Mouse (Mus musculus): ENCODE data around the gene C1qtnf5.
A peak's percentile ranks its signal among the peaks of the same experiment; 100 is the strongest.

C1qtnf5 gene

DNA sequence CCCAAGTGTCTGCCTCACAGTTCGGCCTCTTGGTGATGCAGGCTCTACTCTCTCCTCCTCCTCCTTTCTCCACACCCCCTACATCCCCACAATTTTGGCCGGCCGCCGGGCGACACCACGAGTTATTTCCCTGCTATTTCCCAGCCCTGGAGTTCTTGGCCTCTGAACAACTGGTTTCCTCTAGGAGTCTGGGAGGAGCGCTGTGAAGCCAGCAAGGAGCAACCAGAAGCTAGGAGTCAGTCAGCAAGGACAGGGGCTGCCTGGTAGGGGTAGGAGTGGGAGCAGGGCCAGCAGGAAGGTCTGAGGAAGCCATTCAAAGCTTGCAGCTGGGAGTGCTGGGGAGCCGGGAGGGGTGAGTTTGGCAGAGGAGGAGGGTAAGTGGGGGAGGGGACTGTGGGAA lies at the start of gene C1qtnf5:
C1qtnf5 (plus strand) TSS at position 136 of the 400 bp plus-strand sequence.
- no peak for DNase-seq

DNA sequence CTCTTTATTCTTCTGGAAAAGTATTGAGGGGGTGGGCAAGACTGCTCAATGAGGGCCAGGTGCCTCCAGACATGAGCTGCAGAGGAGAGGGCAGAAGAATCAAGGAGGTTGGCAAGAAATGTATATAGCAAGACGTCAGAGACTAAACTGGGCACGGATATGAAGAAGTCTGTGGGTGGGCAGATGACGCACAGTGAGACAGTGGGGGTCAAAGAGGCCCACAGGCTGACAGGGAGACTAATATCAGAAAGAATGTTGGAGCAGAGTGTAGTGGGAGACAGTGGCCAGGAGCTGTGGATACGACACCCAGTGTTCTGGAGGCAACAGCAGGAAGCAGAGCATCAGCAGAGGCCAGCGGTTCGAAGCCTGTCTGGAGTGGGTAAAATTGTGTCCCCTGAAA lies 48.4 kb upstream of the C1qtnf5 start:
- no peak for DNase-seq

DNA sequence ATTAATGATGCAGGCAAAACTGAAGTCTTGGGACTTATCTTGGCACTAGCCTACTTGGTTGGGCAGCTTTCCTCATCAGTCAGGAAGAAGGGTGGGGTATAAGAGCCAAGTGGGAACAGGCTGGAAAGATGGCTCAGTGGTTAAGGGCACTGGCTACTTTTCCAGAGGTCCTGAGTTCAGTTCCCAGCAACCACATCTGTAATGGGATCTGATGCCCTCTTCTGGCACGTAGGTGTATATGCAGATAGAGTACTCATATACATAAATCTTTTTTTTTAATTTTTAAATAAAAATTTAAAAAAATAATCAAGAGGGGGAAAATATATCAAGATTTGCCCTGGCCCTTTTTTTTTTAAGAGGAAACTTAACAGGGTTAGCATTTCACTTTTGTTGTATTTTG lies 41.9 kb upstream of the C1qtnf5 start:
- DNase-seq, result no peak

DNA sequence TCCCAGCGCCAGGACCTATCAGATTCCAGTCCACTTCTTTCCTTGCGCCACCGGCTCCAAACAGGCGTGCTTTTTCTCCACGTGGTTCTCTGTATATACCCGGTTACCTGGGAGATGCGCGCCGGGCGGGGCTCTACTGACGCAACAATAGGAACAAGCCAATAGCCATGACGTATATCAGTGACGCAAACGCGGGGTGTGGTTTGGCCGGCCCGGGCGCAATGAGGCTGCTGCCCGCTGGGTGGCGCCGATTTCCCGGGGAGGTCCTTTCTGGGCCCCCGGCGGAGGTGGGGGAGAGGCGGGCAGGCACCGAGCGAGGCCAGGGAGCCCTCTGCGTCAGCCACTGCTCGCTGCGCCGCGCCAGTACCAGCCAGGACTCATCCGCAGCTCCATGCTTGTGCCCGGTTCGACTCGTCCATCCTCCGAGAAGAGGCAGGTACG lies 40.2 kb upstream of the C1qtnf5 start, which contains the start of gene Usp2:
Usp2 (plus strand) TSS at position 237 of the 441 bp plus-strand sequence.
- DNase-seq, result peak; percentile 98

DNA sequence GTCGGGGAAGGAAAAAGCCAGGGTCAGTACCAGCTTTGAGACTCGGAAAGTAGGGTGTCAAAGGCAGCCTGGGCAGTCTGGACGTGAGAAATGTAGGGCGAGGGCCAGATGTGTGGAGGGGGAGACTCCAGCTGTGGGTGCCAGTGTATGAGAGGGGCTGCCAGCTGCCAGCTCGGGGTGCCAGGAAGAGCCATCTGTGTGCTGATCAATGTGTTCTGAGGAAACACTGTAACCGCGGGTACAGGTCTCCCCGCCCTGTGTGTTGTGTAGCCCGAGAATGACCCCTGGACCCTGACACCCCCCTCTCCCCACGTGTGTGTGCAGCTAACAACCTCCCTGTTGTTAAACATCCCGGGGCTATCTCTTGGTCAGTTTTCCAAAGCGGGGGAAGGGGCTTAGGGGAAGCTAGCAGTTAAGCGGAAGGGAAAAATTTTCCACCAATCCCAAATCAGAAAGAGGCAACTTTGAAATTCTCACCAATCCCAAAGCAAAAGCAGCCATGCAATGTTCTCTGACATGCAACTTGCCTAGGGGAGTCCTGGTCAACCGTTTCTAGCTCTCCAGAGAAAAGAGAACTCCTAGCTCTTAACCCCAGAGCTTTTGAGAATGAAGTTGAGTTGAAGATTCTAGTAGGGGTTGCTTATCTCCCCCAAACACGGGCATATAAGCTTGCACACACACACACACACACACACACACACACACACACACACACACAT lies 39.6 kb upstream of the C1qtnf5 start:
- DNase-seq, result peak; percentile 63 to 73

DNA sequence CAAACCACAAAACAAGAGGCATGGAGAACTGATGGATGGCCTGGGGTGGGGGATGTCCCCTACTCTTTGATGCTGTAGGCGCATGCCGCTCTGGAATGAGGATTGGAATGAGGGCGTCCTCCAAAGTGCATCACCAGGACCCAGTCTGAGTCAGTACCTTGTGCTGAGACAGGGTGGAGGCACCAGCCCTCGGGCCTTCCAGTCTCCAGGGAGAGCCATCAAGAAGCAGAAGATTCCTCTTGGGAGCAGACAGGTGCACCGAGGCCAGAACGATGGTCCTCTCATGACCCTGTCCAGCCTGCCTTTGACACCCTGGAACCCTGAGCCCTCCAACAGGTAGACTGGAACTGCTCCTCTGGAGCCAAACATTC lies 39.1 kb upstream of the C1qtnf5 start:
- no peak for DNase-seq

DNA sequence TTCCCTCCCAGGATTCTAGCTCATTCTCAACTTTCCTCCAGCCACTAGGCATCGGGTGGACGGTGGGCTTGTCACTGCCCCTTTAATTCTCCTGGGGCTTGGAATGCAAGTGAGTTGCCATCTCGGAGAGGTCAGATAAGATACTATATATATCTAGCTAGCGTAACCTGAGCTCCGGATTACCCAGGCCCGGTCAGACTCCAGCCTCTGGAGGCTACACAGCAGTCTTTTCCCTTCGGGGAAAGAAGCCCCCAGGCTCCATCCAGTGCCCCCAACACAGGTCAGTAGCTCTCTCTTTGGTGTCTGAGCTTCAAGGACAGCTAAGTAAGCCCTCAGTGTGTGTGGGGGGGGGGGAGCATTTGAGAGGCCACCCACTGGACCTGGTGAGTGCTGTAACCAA lies 37.8 kb upstream of the C1qtnf5 start:
- DNase-seq, result no peak

DNA sequence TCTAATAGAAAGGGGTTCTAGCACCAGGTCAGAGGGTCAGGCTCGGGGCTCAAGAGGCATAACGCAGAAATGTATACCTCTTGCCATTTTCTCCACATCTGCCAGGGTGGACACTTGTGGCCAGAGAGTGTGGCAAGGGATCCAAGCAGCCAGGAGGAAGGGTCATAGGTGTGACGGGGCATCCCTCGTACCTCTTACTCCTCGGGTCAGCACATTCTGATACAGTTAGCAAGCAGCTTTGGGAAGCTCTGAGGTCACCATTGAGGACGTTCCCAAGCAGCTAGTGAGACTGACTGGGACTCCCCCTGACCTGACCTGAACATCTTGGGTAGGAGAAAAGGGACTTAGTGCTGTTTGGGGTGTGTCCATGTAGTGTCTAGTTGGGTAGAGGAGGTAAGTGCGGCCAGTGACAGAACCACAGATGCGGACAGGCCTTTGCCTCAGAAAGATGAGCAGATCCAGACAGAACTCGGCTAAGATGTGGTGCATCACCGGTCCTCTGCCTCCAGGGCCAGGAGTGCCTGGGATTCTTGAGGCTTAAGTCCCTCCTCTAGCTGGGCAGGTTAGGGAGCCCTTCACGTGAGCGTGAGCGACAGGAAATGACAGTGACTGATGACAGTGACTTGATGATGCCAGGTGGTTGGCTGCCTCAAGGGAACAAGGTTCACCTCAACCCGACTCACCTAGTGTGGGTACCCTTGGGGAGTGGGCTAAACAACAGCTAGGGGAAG lies 36.8 kb upstream of the C1qtnf5 start:
- no peak for DNase-seq

DNA sequence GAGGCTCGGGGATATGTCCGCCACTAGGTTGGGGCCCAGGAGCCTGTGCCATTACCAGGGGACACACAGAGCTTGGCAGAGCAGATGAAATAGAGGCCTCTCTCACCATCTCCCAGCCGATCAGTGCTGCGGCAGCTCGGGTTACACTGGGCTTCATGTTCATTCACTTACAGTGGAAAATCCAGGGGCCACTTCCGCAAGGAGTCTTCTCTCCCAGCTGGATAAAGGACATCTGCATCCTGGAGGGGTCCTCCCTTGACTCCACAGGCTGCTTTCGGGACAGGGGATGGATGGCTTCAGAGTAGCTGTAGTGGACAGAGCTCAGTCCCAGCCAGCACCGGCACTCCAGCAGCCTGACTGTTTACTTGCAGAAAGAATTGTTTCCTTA lies 36.2 kb upstream of the C1qtnf5 start:
- no peak for DNase-seq

DNA sequence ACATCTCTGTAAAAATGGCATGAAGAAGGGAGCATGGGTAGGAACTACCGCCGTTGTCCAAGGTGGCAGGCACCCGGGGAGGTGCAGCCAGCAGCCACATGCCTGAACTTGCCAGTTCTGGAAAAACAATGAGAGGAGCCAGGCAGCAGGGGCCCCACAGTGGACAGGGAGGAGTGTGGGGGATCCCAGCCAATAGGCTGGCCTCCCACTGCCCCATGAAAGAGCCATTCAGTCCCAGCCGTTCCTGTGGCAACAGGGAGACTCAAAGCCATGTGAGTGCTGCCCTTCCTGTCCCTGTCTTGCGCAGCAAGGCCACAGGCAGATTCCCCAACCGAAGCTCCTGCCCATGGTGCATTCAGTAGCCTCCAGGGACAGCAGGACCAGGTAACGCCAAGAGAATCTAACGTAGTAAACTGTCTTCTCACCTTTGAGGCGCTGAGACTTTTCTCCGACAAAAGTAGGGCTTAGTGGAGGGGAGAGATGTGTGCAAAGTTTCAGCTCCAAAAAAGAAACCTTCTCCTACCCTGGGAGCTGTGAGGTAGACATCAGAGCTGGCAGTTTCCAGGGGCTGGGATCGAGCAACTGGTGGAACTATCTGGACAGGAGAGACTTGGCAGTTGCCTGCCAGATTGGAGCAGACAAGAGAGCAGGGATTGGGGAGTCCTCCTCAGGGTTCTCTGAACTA lies 35.0 kb upstream of the C1qtnf5 start:
- DNase-seq, result no peak

DNA sequence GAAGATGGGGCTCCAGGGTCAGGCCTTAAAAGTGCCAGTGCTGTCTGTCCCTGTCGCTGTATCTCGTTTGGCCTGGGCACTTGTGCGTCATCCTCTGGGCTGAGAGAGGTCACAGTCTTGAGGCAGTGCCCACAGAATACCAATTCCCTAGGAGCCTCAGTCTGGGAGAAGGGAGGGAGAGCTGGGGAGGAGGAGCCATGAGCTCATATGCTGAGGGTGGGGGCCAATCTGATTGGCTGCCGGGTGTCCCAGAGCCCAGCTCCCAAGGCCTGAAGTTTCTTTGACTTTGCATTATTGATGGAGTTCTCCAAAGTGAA lies 34.5 kb upstream of the C1qtnf5 start:
- no peak for DNase-seq

DNA sequence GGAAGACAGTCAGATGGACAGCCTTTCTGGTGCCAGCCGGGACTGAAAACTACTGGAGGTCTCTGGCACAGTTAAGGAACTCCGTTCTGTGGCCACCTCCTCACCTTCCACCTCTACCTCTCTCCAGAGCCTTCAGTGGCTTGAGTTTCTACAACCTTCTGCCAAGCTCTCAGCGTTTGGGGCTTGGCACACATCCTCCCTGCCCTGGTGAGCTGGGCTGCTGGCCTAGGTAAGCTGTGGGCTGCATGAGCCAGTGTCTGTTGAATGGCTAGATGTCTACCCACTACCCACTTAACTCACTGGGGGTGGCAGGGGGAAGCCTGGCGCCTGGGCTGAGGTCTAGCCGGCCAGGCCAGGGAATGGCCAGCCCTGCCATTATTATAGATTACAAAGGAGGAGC lies 33.9 kb upstream of the C1qtnf5 start:
- DNase-seq, result no peak

DNA sequence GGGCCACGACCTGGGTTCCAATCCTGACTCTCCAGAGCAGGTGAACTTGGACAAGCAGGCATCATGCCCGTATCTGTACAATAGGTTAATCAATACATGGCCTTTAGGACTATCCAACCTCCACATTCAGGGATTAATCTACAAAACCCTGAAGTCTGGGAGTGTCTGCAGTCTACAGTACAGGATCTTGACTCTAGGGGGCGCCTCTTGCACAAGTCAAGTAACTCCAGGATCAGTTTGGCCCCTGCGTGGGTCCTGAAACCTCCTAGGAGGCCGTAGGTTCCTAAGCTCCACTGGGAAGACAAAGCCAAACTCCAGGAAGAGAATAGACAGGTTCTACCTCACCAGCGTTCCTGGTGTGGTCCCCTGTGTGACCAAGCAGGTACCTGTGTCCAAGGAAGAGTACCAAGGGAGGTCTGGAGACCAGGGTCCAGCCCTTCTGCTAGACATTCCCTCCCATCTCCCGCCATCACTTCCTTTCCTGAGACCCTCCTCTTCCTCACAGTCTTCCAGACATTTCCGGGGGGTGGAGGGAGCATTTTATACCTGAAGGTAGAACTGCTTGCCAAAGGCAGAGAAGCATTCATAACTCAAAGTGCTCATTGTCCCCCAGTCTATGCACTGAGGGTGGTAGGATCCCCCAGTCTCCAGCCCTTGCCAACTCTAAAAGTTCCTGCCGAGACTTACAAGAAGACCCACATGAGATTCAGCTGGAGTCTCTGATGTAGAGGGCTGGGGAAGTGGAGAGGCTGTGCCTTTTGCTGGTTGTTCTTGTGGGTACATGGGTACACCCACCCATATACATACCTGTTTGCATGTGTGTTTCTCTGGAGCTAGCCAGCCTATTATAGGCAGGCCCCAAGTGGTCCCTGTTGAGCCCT lies 32.4 kb upstream of the C1qtnf5 start:
- DNase-seq, result no peak

DNA sequence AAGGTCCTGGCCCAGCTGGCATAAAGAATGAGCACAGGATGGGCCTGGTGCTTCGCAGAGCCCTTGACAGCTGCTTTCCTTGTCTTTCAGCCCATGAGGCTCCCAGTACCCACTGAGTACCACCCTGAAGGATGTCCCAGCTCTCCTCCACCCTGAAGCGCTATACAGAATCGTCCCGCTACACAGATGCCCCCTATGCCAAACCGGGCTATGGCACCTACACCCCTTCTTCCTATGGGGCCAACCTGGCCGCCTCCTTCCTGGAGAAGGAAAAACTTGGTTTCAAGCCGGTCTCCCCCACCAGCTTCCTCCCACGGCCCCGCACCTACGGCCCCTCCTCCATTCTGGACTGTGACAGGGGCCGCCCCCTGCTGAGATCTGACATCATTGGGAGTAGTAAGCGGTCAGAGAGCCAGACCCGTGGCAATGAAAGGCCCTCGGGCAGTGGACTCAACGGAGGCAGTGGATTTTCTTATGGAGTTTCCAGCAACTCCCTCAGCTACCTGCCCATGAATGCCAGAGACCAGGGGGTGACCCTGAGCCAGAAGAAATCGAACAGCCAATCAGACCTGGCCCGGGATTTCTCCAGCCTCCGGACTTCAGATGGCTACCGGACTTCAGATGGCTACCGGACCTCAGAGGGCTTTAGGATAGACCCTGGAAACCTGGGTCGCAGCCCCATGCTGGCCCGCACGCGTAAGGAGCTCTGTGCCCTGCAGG lies 31.6 kb upstream of the C1qtnf5 start:
- DNase-seq, result no peak

DNA sequence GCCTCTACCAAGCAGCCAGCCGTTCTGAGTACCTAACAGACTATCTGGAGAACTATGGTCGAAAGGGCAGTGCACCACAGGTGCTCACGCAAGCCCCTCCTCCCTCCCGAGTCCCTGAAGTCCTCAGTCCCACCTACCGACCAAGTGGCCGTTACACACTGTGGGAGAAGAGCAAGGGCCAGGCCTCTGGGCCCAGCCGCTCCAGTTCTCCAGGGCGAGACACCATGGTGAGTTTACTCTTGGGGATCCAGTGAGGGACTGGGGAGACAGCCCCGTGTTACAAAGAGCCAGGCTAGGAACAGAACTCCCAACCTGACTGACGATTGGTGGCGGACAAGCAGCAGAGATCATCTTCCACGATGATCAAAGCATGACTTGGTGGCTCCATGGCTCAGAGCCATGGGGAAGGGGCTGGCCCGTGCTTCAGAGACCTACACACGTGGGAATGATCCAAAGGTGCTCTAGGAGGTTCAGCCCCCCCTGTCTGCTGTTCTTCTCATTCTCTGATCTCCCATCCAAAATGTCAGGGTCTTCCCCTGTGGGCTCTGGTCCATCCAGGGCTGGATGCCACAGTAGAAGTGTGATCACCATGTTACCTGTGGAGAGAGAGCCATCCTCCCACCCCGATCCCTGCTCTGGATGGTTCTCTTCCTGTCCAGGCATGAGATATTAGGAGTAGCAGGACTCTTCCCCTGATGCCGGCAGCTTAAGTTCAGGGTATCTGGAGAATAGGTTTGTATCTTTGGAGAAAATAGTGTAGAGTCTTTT lies 30.9 kb upstream of the C1qtnf5 start:
- no peak for DNase-seq

DNA sequence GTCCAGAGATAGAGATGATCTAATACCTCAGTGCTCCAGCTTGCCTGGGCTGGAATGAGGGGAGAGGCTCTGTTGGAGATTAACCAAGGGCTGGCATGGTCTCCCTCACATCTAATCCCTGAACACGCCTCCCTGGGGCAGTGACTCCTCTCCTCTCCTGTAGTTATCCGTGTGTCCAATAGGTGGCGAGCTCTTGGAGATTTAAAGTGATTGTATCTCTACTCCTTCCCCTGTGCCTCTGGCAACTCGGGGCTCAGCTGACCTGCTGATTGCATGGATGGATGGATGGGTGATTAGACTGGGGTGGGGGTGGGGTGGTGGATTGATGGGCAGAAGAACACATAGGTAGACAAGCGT lies 30.3 kb upstream of the C1qtnf5 start:
- no peak for DNase-seq

DNA sequence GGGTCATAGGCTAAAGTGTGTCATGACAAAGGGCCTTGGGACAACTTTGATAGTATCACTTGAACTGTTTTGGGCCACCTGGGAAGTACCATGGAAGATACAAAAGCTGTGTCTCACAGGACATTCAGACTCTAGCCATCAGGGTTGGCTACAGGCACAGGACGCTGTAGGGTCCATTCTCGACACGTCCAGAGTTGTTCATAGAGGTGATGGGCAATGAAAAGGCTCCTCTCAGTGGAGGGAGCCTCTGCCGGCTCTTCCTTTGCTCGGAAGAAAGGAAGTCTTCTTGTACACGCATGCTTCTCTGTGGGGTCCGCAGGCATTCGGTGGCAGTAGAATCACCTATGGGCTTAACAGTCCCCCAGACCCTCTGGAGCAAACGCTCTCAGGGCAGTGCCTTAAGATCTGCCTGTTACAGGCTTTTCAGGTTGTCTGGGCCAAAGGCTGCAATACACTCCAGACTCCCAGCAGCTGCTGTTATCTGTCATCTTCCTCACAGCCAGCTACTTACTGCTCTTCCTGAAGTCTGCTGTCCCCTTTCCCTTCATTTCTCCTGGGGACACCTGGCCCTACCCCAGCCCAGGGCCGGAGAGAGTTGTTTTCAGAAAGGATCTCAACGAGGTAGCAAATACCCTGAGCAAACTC lies 29.7 kb upstream of the C1qtnf5 start:
- DNase-seq, result no peak

DNA sequence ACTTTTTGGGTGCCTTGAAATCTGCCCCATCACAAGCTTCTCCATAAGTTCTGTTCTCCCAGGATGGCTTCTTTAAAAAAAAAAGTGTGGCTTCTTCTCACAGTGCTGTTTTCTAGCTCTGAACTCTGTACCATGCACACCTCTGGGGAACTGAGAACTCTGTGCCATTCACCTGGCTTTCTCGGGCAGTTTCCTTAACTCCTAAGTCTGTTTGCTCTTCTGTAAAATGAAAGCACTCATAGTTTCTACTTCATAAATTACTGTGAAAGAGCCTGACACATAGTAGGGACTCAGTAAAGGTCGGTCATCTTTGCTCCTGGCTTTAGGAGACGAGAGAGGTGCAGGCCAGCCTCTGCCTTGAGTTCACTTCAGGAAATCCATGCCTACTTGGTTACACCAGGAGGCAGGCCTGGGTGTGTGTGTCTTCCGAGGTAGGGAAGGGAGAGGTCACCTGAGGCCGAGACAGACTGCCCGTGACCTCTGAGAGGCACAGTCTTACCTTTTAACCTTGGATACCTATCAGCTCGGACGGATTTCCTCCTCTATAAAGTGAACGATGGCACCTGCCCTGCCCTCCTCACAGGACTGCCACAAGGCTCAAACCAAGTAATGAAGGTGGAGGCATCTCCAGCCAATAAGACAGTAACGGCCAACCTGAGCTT lies 28.8 kb upstream of the C1qtnf5 start:
- DNase-seq, result no peak

DNA sequence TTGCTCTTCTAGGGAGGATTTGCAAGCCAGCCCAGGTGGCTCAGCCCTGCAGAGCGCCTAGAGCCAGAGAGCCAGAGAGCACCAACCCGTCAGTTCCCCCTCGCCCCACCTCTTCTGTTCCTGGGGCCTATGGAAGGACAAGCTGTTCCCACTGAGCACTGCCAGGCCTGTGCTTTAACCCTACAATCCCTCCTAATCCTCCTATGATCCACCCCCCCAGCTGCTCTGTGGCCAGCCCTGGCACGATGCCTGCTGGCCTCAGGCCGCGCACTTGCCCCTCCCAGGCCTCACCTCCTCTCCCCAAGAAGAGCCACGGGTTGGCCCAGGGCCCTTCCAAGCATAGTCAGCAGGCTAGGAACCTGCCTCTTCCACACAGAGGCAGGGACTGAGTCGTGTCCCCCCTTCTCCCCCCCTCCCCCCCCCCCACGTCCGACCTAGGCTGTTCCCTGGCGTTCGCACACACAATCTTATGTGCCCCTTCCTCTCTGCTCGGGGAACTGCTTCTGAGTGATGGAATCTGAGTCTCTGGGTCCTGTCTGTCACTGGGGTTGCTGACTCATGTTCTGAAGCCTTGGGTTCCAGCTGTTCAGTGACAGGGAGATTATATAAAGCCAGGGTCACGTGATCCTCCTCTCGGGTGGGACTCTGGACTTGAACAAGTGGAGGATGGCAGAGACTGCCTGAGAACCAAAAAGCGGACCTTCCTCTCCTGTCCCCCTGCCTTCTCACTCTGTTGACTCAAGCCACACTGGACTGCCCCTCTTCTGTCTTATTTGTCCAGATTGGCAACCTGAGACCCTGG lies 27.9 kb upstream of the C1qtnf5 start:
- DNase-seq, result no peak
